In genomic region chr7:17024141-17024540, GRCm38 (mm10) we compare ENCODE assay signal across 8 mouse cellular contexts. TPM values are rescaled to one million over a fixed set of nuclear protein-coding genes. Genes with fewer than 3 reads are reported as not detected.
DNase-seq lines count a peak whose midpoint lies in the region; ATAC-seq lines count a peak whose summit lies in the region.

No protein-coding gene starts in this region.

- peak overlapping the region; percentile 98 for H3K4me3 ChIP-seq in megakaryocyte, embryonic 14.5 days (replicated peaks)
- H3K4me3 ChIP-seq in embryonic facial prominence, embryonic 13.5 days = no peak overlapping the region
- no peak overlapping the region for H3K4me3 ChIP-seq in midbrain, embryonic 15.5 days

- H3K9ac ChIP-seq in embryonic facial prominence, embryonic 13.5 days = peak overlapping the region; percentile 49; the same call in 1 of the 2 replicates
- H3K9ac ChIP-seq in midbrain, embryonic 15.5 days = no peak overlapping the region

- DNase-seq in kidney, postnatal 4 days = peak; percentile 40 to 50
- DNase-seq in splenic B cell, adult 2 months (ENCODE audit: low read depth, low spot score) = peak; percentile 14
- no peak for DNase-seq in thymus, postnatal 4 days
- DNase-seq in urinary bladder, adult 2 months (ENCODE audit: low spot score) = no peak

- H3K27me3 ChIP-seq in megakaryocyte, embryonic 14.5 days (replicated peaks) = no peaks in the 10 kb centered on the region
- no peaks in the 10 kb centered on the region for H3K27me3 ChIP-seq in embryonic facial prominence, embryonic 13.5 days
- no peaks in the 10 kb centered on the region for H3K27me3 ChIP-seq in splenic B cell, adult 2 months (ENCODE audit: control insufficient read depth, insufficient read depth, low read length, poor library complexity, severe bottlenecking)
- no peaks in the 10 kb centered on the region for H3K27me3 ChIP-seq in midbrain, embryonic 15.5 days (replicated peaks)

- ATAC-seq in megakaryocyte, adult 5-6 weeks (ENCODE audit: poor library complexity, severe bottlenecking) = no peak
- ATAC-seq in embryonic facial prominence, embryonic 13.5 days (ENCODE audit: insufficient number of reproducible peaks, insufficient read depth, low FRiP score, low TSS enrichment, low read depth) = no peak
- no peak for ATAC-seq in midbrain, embryonic 15.5 days (replicated peaks)

- peaks cover 60% of the 10 kb centered on the region for H3K36me3 ChIP-seq in megakaryocyte, embryonic 14.5 days (replicated peaks; ENCODE audit: low read length)
- H3K36me3 ChIP-seq in embryonic facial prominence, embryonic 13.5 days = peaks cover 58% of the 10 kb centered on the region
- H3K36me3 ChIP-seq in splenic B cell, adult 2 months (ENCODE audit: control insufficient read depth, insufficient read depth, low read length, poor library complexity, severe bottlenecking) = peaks cover 5% of the 10 kb centered on the region
- peaks cover 27% of the 10 kb centered on the region for H3K36me3 ChIP-seq in midbrain, embryonic 15.5 days (replicated peaks)

- 0 out of 2 replicates have a peak overlapping the region, but pooled peaks have one; percentile 81 for H3K4me2 ChIP-seq in embryonic facial prominence, embryonic 13.5 days
- H3K4me2 ChIP-seq in midbrain, embryonic 15.5 days = no peak overlapping the region

- no peaks in the 10 kb centered on the region for H3K9me3 ChIP-seq in megakaryocyte, embryonic 14.5 days
- no peaks in the 10 kb centered on the region for H3K9me3 ChIP-seq in embryonic facial prominence, embryonic 13.5 days
- H3K9me3 ChIP-seq in midbrain, embryonic 15.5 days = no peaks in the 10 kb centered on the region

- peaks cover 88% of the 10 kb centered on the region for H3K4me1 ChIP-seq in megakaryocyte, embryonic 14.5 days
- H3K4me1 ChIP-seq in embryonic facial prominence, embryonic 13.5 days = peaks cover 33% of the 10 kb centered on the region
- H3K4me1 ChIP-seq in midbrain, embryonic 15.5 days = peaks cover 30% of the 10 kb centered on the region

- WGBS in embryonic facial prominence, embryonic 13.5 days = 95% methylated on average over 6 of the region's 6 CpGs
- 90% methylated on average over 6 of the region's 6 CpGs for WGBS in midbrain, embryonic 15.5 days

- peak overlapping the region; percentile 33; the same call in 1 of the 2 replicates for H3K27ac ChIP-seq in embryonic facial prominence, embryonic 13.5 days
- H3K27ac ChIP-seq in midbrain, embryonic 15.5 days = no peak overlapping the region

RNA-seq across cellular contexts. Expression of gene Ppp5c, which starts 3.6 kb away (rescaled TPM):
- 55.6 and 70.0 TPM in 2 replicates for polyA plus RNA-seq in megakaryocyte, embryonic 14.5 days (2012; ENCODE audit: insufficient read depth, low replicate concordance)
- total RNA-seq in megakaryocyte, adult 5-6 weeks (2015) = 39.9 and 51.4 TPM in 2 replicates
- total RNA-seq in megakaryocyte, adult 5-6 weeks (2017) = 31.6 and 33.1 TPM in 2 replicates
- 109 and 112 TPM in 2 replicates for polyA plus RNA-seq in embryonic facial prominence, embryonic 13.5 days (2015; fragmentation: Nextera tagmentation; extraction: Ambion mirVana)
- polyA plus RNA-seq in midbrain, embryonic 15.5 days (2015; fragmentation: Nextera tagmentation; extraction: Ambion mirVana) = 124 and 127 TPM in 2 replicates
- polyA plus RNA-seq in urinary bladder, adult 2 months (2012; rRNA removed) = 104 and 116 TPM in 2 replicates

RNA-seq across cellular contexts. Expression of gene Ccdc8, which starts 31.6 kb away (rescaled TPM):
- 2.9 and 5.3 TPM in 2 replicates for polyA plus RNA-seq in megakaryocyte, embryonic 14.5 days (2012; ENCODE audit: insufficient read depth, low replicate concordance)
- total RNA-seq in megakaryocyte, adult 5-6 weeks (2015) = 0.02 and 0.07 TPM in 2 replicates
- 0.40 and 0.69 TPM in 2 replicates for total RNA-seq in megakaryocyte, adult 5-6 weeks (2017)
- 20.7 and 22.1 TPM in 2 replicates for polyA plus RNA-seq in embryonic facial prominence, embryonic 13.5 days (2015; fragmentation: Nextera tagmentation; extraction: Ambion mirVana)
- 6.4 and 6.8 TPM in 2 replicates for polyA plus RNA-seq in midbrain, embryonic 15.5 days (2015; fragmentation: Nextera tagmentation; extraction: Ambion mirVana)
- polyA plus RNA-seq in urinary bladder, adult 2 months (2012; rRNA removed) = 9.5 and 9.6 TPM in 2 replicates

RNA-seq across cellular contexts. Expression of gene Hif3a, which starts 38.1 kb away (rescaled TPM):
- 3.3 and 5.6 TPM in 2 replicates for polyA plus RNA-seq in megakaryocyte, embryonic 14.5 days (2012; ENCODE audit: insufficient read depth, low replicate concordance)
- total RNA-seq in megakaryocyte, adult 5-6 weeks (2015) = 0.11 and 0.25 TPM in 2 replicates
- 0.24 TPM in 1 of 2 replicates, not detected in the other for total RNA-seq in megakaryocyte, adult 5-6 weeks (2017)
- polyA plus RNA-seq in embryonic facial prominence, embryonic 13.5 days (2015; fragmentation: Nextera tagmentation; extraction: Ambion mirVana) = 14.7 and 16.5 TPM in 2 replicates
- polyA plus RNA-seq in midbrain, embryonic 15.5 days (2015; fragmentation: Nextera tagmentation; extraction: Ambion mirVana) = 4.7 and 5.2 TPM in 2 replicates
- polyA plus RNA-seq in urinary bladder, adult 2 months (2012; rRNA removed) = 1.5 and 4.1 TPM in 2 replicates

RNA-seq across cellular contexts. Expression of gene Gm42372, which starts 41.3 kb away (rescaled TPM):
- polyA plus RNA-seq in megakaryocyte, embryonic 14.5 days (2012; ENCODE audit: insufficient read depth, low replicate concordance) = 0.06 and 1.4 TPM in 2 replicates
- 0.18 TPM in 1 of 2 replicates, not detected in the other for total RNA-seq in megakaryocyte, adult 5-6 weeks (2015)
- total RNA-seq in megakaryocyte, adult 5-6 weeks (2017) = 0.04 and 0.11 TPM in 2 replicates
- 0.18 and 0.25 TPM in 2 replicates for polyA plus RNA-seq in embryonic facial prominence, embryonic 13.5 days (2015; fragmentation: Nextera tagmentation; extraction: Ambion mirVana)
- 6.8 and 7.1 TPM in 2 replicates for polyA plus RNA-seq in midbrain, embryonic 15.5 days (2015; fragmentation: Nextera tagmentation; extraction: Ambion mirVana)
- polyA plus RNA-seq in urinary bladder, adult 2 months (2012; rRNA removed) = 0.06 TPM in 1 of 2 replicates, not detected in the other

RNA-seq across cellular contexts. Expression of gene Psg16, which starts 49.7 kb away (rescaled TPM):
- polyA plus RNA-seq in megakaryocyte, embryonic 14.5 days (2012; ENCODE audit: insufficient read depth, low replicate concordance) = not detected in 2 replicates
- total RNA-seq in megakaryocyte, adult 5-6 weeks (2015) = 0.04 TPM in 1 of 2 replicates, not detected in the other
- total RNA-seq in megakaryocyte, adult 5-6 weeks (2017) = 0.28 TPM in 1 of 2 replicates, not detected in the other
- 0.14 and 0.21 TPM in 2 replicates for polyA plus RNA-seq in embryonic facial prominence, embryonic 13.5 days (2015; fragmentation: Nextera tagmentation; extraction: Ambion mirVana)
- 4.4 and 6.1 TPM in 2 replicates for polyA plus RNA-seq in midbrain, embryonic 15.5 days (2015; fragmentation: Nextera tagmentation; extraction: Ambion mirVana)
- 0.08 and 0.18 TPM in 2 replicates for polyA plus RNA-seq in urinary bladder, adult 2 months (2012; rRNA removed)

Comparison
In these comparisons a context has a peak if more than half of its experiments do, and no peak if none do; other contexts are left out.
1. DNase-seq: peak in kidney, postnatal 4 days (2 of 2) and splenic B cell, adult 2 months (single experiment); none in thymus, postnatal 4 days (single experiment) and urinary bladder, adult 2 months (single experiment).